Mouse (Mus musculus) erythroblast, adult 5-6 weeks (primary cell): ENCODE data around the gene Sec31a. TPM values are rescaled to one million over a fixed set of nuclear protein-coding genes. Genes with fewer than 3 reads are reported as not detected.
A peak's percentile ranks its signal among the peaks of the same experiment; 100 is the strongest.

ENCODE experiments used
- ATAC-seq: replicated peaks from 2 replicates; pipeline ENCODE4 v1.8.0; 2016; ENCODE audit warnings: moderate number of reproducible peaks, mild to moderate bottlenecking, moderate TSS enrichment, inconsistent platforms; ENCODE audit not compliant: poor library complexity, low FRiP score, severe bottlenecking
- total RNA-seq, 2 experiments: library from RNA; stranded (forward) in 1 of 2; stranded (reverse) in 1 of 2; fragments of 150-400 nt in 1 of 2; fragments of 200-764, 138-1000 nt in 1 of 2; gene quantifications; 2 replicates each; pipeline versions ENCODE4 v1.2.3 to v1.2.4; 2015 to 2017; ENCODE audit warnings: low replicate concordance in 2 of 2

Sec31a gene
- total RNA-seq, 2 experiments from 2014 or later, result 24.3 to 26.5 TPM

DNA sequence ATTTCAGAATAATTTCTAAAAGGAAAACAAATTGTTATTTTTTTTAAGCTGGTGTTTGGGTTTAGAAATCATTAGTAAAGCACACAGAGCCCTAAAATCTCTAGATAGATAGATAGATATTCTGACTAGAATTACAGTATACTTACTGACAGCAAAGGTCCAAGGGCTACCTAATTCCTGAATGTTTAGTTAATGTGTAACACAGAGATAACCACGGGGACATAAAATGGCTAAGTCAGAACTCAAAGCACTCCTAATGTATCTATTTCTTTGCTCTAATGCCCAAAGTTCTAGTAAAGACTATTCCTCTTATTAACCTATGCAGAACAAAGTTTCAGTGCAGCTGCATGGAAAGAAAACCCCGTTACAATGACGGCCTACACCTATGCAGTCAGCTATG lies 3.1 kb downstream of the Sec31a start:
- ATAC-seq, result no peak

DNA sequence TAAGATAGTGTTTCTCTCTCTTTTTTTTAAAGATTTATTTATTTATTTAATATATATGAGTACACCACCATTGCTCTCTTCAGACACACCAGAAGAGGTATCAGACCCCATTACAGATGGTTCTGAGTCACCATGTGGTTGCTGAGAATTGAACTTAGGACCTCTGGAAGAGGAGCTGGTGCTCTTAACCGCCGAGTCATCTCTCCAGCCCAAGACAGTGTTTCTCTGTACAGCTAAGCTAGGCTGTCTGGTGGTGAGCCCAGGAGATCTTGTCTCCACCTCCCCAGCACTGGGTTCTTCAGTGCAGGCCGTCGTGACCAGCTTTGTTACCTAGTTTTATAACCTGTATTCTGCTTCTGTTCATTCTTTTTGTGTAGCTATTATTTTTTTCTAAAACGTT lies 5.8 kb downstream of the Sec31a start:
- ATAC-seq, result no peak

GRCm38 (mm10) chr5:100408485-100408884 lies 7.5 kb downstream of the Sec31a start:
- no peak for ATAC-seq

DNA sequence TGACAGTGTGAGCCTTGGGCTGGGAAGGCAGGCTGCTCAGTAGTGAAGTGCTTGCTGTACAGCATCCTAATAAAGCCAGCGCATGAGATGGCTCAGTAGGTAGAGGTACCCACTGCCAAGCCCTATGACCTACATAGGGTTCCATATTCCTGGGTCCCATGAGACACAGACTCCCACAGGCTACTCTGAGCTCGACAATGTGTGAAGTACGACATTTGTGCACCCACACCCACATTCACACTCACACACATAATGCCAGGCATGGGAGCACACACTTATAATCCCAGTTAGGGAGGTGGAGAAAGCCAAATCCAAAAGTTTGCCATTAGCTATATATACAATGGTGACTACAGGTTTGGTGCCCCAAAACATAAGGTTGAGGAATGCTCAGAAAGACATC lies 19.3 kb downstream of the Sec31a start:
- ATAC-seq, result no peak

DNA sequence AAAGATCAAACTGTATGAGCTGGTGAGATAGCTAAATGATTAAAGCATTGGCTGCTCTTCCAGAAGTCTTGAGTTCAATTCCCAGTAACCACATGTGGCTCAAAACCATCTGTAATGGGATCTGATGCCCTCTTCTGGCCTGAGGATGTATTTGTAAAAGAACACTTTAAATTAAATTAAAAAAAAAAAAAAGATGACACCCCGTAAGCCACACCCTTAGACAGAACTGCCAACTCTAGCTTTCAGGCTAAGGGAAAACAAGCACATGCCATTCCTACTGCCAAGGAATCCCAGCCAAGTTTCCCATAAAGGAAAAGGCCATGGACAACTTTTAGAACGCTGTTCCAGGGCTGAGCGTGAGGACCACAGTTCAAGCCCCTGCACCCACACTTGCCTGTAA lies 22.4 kb downstream of the Sec31a start:
- ATAC-seq, result no peak

DNA sequence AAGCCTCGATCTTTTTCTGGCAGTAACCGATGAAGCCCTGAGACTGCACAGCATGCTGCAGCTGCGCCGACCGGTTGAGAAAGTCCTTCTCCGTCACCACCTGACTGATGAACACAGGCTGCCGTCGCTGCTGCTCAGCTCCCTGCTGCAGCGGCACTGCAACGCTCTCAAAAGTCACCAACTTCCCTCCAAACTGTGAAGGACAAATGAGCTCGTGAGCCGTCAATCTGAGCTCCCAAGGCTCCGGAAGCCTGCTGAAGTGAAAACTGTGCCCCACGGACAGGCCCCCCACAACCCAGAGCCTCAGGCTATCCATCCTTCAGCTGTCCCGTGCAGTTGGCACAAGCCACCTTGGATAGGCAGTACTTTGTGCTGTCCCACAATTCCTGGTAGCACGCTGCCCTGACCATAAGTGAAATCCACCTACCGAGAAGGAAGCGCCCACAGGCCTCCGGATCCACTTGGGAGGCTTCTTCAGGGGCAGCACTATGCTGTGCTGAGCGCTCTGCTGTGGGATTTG lies 23.5 kb downstream of the Sec31a start:
- no peak for ATAC-seq

GRCm38 (mm10) chr5:100383782-100384510 lies 32.1 kb downstream of the Sec31a start:
- no peak for ATAC-seq

DNA sequence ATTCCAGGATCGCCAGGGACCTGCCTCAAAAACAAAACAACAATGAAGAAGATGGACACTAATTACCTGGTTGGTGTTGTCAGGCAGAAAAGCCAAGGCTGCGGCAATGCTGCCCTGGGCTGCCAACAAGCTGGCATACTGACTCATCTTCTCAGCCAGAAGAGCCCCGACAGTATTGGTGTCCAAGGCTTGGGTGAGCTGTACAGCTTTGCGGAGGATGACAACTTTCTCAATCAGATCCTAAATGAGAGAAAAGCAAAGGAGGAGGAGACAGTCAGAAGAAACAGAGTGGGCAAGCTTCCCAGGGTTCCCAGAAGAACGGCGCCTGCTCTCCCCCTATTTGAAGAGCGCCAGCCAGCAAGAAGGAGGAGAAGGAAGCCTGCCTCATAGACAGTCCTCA lies 34.9 kb downstream of the Sec31a start:
- ATAC-seq, result no peak

GRCm38 (mm10) chr5:100380277-100380676 lies 35.8 kb downstream of the Sec31a start:
- no peak for ATAC-seq

GRCm38 (mm10) chr5:100378981-100379380 lies 37.1 kb downstream of the Sec31a start:
- ATAC-seq, result no peak

DNA sequence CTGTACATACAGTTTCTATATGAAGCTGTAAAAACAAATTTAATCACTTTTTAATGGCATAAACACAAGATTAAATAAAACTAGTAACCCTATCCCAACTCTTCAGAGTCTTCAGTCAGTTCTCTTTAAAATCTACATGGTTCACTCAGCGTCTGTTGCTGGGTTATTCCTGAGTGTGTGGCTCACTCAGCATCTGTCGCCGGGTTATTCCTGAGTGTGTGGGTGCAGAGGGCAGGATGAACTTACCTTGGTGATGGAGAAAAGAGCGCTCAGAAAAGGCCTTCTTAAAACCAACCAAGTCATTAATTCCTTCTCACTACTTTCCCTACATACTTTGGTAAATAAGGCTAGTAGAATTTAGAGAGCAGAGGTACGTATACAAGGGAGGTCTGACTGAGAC lies 37.8 kb downstream of the Sec31a start:
- no peak for ATAC-seq

GRCm38 (mm10) chr5:100377376-100377775 lies 38.7 kb downstream of the Sec31a start:
- no peak for ATAC-seq

GRCm38 (mm10) chr5:100374703-100375102 lies 41.3 kb downstream of the Sec31a start:
- no peak for ATAC-seq

GRCm38 (mm10) chr5:100373952-100374351 lies 42.1 kb downstream of the Sec31a start:
- peak; percentile 70 for ATAC-seq

- ATAC-seq, result no peak
These were observed 45.1 kb downstream of the Sec31a start for GRCm38 (mm10) chr5:100370919-100371318.

DNA sequence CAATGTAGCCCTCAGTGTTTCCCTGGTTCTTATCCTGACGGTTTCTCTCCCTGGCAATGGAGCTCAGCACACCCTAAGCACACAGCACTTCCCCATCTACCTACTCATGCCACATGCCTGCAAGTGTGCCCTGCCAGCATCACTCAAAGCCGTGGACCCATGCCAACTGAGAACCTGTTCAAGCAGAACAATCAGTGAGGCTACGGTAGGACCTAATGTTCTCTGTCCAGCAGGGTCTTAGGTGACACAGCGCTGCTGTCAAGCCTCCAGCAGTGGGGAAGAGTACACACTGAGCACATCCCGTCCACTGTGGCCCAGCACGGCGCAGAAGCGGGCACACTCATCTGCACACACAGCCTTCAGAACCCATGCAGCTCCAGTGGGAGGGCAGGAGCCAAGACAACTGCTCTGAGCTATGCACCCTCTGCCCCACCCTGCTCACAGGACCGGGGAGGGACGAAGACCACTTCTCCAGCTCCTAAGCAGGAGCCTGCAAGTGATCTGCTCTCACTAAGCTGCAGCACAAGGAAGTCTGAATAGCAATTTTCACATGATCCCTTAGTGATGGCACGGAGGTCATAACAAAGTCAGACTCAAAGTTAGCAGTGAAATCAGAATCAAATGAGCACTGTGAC lies 46.1 kb downstream of the Sec31a start:
- ATAC-seq, result no peak

GRCm38 (mm10) chr5:100369093-100369492 lies 46.9 kb downstream of the Sec31a start:
- no peak for ATAC-seq

DNA sequence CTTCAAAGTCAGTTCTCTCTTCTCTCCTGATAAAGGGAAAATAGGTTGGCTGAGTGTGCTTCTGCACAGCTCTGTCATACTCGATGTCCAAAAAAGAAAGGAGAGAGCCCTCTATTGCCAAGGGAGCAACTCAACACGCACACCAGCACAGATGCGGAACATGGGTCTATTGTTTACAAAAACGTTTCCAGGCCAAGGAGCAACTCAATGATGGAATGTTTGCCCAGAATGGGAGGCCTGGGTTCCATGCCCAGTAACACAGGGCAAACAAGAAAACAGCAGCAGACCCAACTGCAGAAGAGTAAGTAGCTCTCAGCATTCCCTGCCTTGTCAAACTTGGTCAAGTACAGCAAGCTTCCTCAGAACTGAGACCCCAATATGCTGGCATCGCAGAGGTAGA lies 47.5 kb downstream of the Sec31a start:
- no peak for ATAC-seq

DNA sequence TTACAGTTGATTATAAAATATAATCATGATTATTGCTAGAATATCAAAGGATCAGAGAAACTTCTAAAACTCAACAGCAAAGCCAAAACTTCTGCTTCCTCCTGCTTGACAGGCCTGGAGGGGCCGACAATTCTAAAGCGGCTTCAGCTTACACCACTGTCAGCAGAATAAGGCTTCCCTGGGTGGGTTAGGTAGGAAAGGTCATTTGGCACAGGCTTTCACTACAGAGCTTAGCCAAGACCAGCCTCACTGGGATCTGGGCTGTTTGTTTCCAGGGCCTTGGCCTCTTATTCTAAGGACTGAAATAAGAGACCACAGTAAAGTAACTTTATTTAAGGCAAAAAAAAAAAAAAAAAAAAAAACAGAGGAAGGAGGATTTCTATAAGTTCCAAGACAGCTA lies 49.0 kb downstream of the Sec31a start:
- ATAC-seq, result no peak

DNA sequence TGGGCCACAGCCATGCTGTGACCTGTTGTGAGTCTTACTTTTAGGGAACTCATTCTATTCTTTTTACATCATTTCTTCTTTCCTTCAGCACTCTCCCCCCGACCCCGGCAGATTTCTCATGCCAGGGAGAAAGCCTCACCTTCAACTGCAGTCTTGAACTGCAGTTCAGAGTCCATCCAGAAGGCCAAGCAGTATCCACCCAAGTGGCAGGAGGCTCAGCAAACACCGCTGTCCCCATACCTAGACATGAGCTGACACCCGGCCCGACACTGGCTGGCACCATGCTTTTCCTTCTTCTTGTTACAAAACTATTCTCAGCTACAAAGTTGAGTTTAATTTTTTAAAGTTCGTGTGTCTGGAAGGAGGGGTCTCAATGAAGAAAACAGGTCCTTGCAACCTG lies 55.7 kb downstream of the Sec31a start:
- ATAC-seq, result no peak

GRCm38 (mm10) chr5:100358334-100358733 lies 57.7 kb downstream of the Sec31a start:
- ATAC-seq, result no peak
